Mouse (Mus musculus): Measurements from ENCODE around the gene Cpne9.

GRCm38 (mm10) chr6:113235141-113235540 is 47.0 kb upstream of the Cpne9 start:
- TF ChIP-seq GATA1 (IDR thresholded peaks at IDR 0.05; ENCODE audit: borderline replicate concordance, low read length) (no peak), FLI1 (IDR thresholded peaks at IDR 0.05; ENCODE audit: low read length) (no peak)

All from megakaryocyte, embryonic 14.5 days (primary cell).